Mouse (Mus musculus): ENCODE results near the gene Creb5.

DNA sequence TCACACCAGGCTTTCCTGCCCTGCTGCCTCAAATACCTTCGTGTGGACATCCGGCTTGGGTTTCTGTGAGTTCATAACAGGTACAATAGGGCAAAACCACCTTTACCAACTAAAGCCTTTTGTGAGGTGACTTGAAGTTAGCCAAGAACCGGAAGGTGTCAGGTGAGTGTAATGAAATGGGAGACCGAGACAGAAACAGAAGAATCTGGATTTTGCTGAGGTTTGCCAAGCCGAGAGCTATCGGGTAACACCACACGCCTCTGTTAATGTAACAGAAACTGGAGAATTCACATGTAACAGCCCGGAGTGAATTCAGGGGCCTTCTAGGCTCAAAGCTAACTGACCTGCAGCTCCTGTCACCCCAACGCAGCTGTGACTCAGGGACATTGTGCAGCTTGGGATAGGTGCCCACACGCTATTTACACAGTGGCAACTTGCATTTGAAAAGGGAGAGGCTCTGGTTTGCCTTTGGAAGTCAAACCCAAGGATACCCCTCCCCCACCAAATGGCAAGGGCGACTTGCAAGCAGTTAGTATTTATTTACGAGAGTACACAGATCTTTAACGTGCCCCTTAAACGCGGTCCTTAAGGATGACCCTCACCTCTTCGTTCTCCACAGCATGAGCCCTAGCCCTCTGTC is 276.6 kb downstream of the Creb5 start:
- TF ChIP-seq GATA1 (IDR thresholded peaks at IDR 0.05; ENCODE audit: low read length) (no peak), TAL1 (IDR thresholded peaks at IDR 0.05; ENCODE audit: low read length) (no peak)

All from erythroblast, embryonic 14.5 days (primary cell).